Mouse (Mus musculus) induced T-regulatory cell, adult 2 months (primary cell): ENCODE measurements around the gene Cep57l1.

Source experiments
- DNase-seq: peaks from one replicate; pipeline ENCODE4 v3.0.0-alpha.2; 2012; ENCODE audit warnings: low read depth

Cep57l1 gene

DNA sequence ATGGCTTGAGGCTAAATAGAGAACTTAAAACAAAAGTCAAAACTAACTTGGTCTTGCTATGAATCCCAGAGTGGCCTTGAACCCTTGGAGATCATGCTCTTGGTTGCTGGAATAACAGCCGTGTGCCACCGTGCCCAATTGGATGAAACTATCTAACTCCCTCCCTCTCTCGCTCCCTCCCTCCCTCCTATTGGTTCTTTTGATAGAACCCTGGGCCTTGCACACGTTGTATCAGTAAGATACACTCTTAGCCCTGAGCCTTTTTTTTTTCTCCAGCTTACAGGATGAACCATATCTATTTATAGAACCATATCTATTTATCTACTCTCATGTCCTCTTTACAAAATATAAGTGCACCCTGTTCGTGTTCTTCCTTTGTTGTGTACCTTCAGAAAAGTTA, 6.8 kb upstream of the Cep57l1 start:
- DNase-seq, result peak; percentile 23

DNA sequence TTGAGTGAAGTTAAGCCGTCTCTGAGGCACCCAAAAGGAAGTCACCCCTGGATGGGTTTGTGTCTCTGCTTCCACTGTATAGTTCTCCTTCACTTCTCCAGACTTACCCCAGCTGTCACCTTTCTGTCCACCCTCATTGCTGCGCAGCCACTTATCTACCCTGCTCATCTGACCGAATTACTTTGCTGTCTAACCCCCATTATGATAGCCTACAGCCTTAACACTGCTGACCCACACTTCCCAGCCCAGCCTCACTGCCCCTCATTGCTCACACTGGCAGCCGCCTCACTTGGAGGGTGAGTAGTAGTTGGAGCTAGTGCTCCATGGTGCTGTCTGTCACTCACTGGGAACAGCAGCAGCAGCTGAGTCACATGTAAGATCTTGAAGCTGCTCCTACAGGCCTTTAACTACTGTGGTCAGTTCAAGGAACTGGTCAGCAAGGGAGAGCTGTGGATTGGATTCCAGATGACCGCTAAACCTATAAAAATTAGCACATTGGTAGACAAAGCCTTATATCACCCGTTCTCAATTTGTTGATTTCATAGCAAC, 4.7 kb upstream of the Cep57l1 start:
- DNase-seq, result no peak

DNA sequence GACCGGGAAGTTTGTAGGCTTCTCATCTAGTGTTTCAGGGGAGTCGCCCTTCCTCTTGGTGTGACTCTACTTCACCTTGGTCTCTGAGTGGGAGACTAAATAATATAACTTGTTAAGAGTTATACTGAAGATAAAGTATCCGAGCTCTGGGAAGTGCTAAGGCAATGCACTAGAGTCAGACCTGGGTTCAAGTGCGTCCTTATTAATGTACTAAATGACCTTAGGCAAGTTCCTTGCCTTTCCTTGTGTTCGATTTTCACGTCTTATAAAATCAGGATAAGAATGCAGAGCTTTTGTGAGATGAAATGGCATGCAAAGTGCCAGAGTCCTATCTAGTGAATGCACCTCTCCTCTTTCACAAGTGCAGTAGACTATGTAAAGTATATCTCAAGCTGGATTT, 2.9 kb upstream of the Cep57l1 start:
- DNase-seq, result no peak

DNA sequence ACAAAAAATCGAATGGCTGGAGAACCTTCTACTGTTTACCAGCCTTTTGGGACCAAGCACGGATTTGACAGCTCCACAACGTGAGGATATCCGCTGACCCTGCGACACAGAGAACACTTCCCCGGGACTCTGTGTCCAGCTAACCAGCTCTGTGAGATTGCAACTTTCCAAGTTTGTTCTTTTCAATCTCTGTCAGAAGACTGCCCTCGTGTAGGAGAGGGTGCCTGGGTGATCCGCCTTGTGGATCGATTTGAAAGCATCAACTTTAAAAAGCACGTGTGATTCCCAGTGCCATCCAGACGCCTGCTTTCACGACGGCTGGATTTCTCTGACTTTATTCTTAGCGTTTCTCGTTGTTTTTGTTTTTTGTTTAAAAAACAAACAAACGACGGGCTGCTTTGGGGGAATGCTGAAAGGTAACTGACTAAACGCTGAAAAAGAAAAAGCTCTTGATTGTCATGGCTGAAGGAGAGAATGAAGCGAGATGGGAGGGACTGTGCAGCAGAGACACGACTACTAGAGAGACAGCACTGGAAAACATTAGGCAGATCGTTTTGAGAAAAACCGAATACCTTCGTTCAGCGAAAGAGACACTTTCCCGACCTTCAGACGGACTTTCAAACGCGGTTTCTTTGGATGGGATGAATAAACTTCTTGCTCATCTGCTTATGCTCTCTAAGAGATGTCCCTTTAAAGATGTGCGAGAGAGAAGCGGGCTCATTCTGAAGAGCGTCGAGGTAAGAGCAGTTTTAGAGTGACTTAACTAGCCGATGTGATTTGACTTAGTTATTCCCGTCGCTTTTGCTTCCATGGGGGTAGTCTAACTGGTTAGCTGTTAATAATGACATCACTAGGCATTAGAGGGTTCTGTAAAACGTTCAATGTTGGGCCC, 1.1 kb upstream of the Cep57l1 start:
- peak; percentile 55 for DNase-seq

DNA sequence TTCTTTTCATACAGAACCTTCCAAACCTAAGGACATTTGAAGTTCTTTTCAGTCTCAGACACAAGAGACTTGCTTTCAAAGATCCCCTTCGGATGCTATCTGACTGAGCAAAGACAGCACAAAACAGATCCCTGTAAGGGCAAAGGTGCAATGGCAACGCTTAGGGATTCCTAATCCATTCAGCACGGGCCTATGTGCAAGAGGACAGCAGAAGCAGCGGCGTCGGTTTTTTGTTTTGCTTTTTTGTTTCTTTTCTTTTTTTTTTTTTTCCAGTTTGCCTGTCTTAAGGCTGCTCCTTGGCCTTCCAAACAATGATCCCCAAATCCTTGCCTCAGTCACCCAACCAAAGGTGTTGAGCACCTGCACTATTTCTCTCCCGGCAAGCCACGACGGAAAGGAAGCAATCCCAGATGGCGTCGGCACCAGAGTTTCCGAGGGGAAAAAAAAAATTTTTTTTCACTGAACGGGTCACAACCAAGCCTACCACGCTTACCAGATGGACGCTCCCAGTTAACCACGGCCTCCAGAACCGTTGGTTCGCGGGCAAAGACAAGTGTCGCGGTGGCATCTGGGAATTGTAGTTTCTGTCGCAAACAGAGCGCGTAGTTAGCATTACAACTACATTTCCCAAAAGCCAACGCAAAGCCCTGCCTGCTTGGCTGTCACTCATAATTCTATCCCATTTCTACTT, 446 bp downstream of the Cep57l1 start:
- no peak for DNase-seq

DNA sequence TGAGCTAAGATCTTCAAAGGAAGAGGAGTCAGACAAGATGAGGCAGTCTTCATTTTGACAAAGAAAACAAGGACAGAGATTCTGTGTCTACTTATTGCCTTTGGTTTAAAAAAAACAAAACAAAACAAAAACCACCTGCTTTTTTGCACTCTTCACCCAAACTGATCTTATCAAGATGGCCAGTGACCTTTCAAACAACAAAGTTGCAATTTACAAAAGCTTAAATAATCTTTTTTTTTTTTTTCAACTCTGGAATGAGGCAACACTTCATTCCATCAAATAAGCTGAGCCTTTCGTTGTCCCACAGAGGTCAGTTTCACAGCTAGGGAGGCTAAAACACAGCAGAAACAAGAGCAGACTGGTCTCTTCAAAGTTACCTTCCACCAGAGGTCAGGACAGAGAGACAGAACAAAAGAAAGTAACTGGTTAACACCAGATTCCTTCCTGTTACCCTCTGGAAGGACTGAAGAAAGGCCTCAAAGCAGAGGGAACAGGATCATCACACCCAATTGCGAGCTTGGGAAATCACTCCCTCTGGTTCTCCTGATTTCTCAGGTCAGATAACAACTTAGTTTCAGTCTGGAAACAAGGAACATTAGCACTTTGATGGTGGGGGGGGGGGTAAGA, 3.8 kb downstream of the Cep57l1 start:
- no peak for DNase-seq

DNA sequence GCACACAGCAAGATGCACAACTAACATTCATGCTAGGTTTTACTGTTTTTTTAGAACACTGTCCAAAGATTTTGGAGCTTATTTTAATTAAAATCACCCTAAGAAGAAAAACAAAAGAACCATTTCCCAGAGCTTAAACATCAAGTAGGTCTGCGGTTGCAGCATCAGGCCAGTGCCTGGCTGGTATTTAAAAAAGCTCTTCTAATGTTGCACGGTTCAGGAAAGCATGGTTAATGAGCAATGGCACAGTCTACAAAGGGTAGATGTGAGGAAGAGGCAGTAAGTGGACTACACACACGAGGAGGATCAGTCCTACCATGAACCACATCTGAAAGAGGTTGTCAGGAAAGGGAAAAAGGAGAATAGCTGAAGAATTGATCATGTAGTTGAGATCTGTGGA, 5.0 kb downstream of the Cep57l1 start:
- DNase-seq, result no peak

DNA sequence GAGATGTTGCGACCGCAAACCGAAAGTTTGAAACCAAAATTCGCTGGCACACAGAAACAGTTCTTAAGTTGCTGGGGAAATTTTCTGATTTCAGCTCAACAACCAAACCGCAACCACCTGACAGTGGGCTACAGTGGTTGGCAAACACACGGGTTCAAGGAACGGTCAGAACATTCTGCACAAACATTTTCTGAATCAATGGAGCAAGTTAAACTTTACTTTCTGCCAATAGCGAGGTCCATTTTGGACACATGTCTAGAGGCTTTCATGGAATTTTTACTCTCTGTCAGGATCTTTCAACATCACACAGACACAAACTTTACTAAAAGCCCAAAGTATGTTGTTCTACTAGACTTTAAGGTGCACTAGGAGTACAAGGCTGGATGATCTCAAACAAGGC, 6.2 kb downstream of the Cep57l1 start:
- no peak for DNase-seq

DNA sequence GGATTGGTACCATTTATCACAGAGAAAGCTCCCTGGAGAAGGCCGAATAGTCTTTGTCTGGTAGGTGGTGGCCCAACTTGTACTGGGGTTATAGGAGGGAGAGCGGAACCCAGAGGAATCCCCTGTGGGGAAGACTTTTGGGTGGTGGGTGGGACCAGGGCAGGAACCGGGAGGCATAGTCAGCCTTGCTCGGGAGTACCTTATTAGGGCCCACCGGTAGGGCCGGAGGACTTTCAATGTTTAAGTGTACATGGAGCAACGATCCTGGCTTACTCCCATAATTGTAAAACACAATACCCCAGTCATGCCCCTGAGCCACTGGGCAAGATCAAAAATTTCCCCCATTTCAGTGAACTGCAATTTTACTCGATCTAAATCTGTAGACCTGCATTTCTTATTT, 12.4 kb downstream of the Cep57l1 start:
- DNase-seq, result no peak

DNA sequence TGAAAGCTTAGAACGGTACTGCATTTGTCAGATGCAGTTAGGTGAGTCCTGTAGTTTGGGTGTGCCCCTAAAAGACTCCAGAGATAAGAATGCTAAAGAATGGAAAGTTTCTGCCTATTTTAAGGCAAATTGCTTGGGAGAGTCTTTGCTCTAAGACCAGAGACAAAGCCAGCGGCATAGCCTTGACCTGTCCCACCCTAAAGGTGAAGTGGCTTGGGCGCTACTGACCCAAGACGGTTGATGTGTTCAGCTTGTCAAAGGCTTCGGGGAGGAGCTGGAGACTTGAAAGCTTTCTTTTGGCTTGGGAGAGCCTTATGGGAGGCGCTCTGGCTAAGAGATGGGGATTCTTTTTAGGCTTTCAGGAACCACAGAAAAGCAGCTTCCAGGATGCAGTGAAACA, 17.3 kb downstream of the Cep57l1 start:
- DNase-seq, result no peak

DNA sequence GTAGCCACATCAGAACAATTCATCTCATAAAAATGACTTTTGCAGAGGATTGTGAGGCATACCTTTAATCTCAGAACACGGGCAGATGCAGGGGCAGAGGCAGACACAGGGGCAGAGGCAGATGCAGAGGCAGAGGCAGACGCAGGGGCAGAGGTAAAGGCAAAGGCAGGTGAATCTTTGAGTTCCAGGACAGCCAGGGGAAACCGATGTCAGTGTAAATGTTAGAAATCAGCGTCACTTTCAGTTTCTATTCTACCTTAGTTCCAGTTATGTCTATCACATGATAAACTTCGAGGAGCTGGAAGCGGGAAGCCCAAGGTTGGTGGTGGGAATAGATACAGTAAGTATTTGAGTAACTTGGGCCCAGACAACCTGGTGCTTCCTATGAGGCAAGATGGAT, 42.4 kb downstream of the Cep57l1 start:
- DNase-seq, result peak; percentile 49

DNA sequence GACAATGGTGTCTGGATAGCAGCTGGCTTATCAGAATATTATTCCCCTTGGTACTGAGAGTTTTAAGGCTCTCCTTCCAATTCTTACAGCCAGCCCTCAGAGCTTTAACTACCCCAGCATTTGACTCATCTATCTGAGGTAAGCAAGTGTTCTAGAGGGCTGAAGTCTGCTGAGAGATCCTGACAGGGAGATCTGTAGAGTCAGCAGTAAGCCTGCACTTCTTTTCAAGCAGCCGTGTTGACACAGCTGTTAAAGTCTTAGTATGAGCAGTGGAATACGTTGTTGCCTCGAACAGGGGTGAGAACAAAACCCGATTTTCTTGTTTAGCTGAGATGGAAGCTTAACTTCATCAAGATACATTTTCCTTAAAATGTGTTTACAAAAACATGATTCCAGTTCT, 43.4 kb downstream of the Cep57l1 start:
- peak; percentile 13 for DNase-seq

DNA sequence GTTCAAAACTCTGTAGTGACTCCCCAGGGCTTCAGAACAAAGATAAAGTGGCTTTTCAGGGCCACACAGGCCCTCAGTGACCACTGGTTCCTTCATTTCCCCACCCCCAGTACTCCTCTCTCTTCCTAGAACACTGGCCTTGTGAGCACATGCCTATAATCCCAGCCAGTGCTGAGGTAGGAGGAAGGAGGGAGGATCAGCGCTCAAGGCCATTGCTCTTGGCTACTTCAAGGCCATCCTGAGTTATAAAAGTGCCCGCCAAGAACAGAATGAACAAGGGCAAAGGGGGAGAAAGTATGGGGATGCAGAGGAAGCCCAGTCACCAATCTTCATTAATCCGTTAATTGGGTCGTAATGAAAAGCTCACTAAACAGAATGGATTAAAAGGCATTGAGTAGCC, 44.1 kb downstream of the Cep57l1 start:
- DNase-seq, result no peak

DNA sequence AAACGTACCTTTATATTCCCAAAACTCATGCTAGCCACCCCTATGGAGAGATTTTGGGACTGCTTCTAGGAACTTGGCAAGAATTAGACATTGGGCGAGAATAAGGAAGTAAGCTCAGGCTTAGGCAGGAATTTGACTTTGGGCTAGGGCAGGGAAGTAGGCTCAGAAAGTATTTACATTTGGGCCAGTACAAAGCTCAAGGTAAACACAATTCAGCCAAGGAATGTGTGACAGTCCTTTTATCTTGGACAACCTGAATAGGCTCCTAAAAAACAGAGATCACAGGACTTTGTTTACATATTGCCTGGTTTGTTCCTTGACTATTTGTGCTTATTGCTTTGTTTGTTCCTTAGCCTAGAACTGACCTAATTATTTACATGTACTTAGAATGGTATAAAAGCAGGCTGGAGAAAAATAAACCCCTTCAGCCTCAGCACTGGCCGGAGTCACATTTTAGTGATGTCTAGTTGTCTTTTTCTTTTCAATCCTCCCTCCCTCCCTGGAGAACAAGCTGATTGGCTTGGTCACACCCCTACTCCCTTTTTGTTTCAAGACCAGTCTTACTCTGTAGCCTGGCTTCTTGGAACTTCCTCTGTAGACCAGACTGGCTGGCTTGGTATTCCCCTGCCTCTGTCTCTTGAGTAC, 45.8 kb downstream of the Cep57l1 start:
- no peak for DNase-seq

DNA sequence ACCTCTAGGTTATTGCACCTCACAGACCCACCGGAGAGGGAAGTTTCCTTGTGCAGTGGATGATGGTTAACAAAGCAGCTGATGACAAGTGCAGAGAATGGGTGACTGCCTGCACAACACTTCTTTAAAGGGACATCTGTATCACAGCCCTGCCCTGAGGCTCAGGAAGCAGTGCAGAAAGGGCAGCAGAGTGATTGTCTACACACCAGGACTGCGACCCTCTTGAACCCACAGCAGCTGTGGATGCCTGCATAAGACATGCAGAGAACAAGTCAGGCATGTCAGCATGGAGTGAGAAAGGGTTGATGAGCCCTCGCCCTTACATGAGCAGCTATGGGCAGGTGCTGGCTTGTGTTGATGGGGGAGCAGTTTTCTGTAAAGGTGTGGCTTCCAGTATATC, 48.8 kb downstream of the Cep57l1 start:
- DNase-seq, result no peak

DNA sequence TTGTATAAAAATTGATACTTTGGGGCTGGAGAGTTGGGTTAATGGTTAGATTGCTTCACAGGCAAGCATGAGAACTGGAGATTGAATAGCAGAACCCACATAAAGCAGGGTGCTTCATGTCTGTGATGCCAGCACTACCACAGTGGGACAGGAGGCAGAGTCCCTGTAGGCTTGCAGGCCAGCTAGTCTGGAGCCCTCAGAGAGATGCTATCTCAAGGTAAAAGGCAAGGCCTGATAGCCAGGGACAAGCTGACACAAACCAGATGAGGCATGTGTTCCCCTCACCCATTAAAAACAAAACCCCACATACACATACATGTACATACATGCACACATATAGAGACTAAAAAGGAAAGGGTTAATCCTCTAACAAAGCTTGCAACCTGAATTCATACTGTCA, 51.6 kb downstream of the Cep57l1 start:
- no peak for DNase-seq

DNA sequence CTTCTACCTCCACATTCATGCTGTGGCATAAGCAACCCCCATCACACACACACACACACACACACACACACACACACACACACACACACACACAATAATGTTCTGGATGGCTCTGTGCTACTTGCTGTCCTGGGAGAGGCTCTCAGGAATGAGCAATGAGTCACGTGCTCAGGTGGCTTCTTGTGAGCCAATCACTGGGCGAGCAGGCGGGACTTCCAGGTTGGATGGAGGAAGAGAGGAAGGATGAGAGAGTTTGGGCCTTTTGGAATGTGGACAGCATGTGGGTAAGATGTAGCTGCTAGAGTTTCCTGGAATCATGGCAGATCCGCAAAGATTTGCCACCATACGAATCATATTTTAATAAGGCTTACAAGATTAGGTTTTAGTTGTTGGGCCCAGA, 52.4 kb downstream of the Cep57l1 start:
- DNase-seq, result no peak

DNA sequence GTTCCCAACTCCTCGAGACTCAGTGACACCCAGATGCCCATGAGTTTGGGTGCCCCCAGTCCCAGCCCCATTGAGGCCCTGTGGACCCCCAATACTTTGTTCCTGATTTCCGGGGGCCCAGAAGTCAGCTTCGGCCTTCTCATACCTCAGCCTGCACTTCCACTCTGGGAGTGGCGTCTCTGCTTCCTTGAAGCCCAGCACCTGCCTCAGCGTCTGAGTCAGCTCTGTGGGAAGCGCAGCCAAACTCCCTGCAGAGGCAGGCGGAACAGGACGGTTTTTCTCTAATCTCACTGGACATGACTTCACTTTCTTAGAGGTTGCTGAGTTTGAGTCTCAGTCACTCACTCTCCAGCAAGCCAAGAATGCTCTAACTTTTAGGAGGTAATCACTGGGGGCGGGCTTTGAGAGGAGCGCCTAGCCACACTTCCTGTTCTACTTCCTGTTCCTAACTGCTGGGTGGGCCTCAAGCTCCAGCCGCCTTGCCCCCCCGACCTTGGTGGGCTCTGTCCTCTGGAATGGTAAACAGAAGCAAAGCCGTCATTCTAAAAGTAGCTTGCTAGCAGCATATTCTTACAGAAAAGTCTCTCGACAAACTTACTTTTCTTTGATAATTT, 57.7 kb downstream of the Cep57l1 start:
- peak; percentile 32 for DNase-seq

DNA sequence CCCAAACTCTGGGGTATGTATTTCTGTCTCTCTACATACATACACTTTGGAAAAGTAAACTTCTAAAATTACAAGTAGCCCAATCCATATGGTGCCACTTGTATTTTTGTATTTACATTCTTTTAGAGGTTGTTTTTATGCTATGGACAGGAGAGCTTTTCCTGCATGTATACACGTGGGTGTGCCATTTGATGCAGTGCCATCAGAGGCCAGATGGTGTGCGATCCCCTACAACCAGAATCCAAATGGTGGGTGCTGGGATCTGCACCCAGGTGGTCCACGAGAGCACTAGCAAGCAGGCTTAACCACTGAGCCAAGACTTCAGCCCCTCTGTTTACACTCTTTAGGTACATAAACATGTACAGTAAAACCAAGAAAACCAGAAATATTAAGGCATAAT, 60.4 kb downstream of the Cep57l1 start:
- no peak for DNase-seq

DNA sequence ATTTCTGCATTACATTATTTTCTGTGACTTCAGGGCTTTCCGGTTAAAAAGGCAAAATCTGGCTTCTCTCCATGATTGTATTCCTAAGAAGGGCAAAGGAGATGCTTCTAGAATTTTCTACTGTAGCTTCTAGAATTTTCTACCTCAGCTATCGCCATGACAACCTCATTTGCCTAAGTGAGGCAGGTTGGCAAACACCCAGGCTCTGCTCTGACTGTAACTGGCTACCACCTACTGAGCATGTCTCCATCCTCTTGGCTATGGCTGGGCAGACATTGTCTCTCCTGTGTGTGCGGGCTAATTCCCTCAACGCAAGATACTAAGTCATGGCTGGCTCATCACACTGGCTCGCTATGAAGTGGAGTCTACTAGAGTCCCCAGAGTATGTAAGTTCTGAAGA, 63.1 kb downstream of the Cep57l1 start:
- DNase-seq, result no peak

DNA sequence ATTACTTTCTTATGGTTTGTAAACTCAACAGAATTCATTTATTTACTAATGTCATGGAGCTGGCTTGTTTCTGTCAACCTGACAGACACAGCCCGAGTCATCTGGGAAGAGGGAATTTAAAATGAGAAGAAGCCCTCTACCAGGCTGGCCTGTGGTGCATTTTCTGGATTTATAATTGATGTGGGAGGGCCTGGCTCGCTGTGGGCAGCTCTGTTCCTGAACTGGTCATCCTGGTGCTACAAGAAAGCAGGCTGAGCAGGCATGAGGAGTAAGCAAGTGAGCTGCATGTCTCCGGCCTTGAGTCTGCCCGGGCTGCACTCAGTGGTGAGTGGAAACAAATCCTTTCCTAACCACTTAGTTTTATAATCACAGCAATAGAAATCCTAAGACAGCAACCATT, 65.7 kb downstream of the Cep57l1 start:
- no peak for DNase-seq

DNA sequence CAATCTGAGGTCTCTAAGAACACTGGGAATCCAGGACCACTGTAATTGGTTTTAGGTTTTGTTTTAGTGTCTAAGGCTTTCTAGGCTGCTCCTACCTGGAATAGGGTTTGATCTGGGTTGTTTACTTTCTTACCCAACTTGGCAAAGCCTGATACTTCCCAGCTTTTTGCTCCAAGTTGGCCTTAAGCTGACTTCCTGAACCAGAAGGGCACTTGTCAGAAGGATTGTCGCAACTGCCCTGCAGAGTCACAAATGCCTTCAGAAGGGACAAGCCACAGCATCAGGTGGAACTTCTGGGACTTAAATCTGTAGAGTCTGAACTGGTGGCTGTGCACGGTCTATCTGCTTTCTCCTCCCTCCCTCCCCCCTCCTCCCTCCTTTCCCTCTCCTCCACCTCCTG, 69.5 kb downstream of the Cep57l1 start:
- no peak for DNase-seq
